Mouse (Mus musculus): ENCODE measurements around the gene Mtmr12. TPM values are rescaled to one million over a fixed set of nuclear protein-coding genes. Genes with fewer than 3 reads are reported as not detected.

Mtmr12 gene
- polyA plus RNA-seq, 1 experiment from 2014 or later: 17.2 TPM

GRCm38 (mm10) chr15:12251416-12252140 is 46.8 kb downstream of the Mtmr12 start:
- no peak overlapping the region for H3K4me2 ChIP-seq (ENCODE audit: low read depth, low read length)
- peaks cover 11% of the 10 kb centered on the region; the same call in 1 of the 2 replicates for H3K36me3 ChIP-seq (ENCODE audit: control insufficient read depth, insufficient read depth, low read length)

GRCm38 (mm10) chr15:12252141-12252489 is 47.3 kb downstream of the Mtmr12 start:
- Histone ChIP-seq H3K4me3 (replicated peaks; ENCODE audit: low read length) (no peak overlapping the region), H3K4me1 (ENCODE audit: control insufficient read depth, insufficient read depth, low read length) (no peaks in the 10 kb centered on the region), H3K36me3 (ENCODE audit: control insufficient read depth, insufficient read depth, low read length) (peaks cover 11% of the 10 kb centered on the region; the same call in 1 of the 2 replicates), H3K9ac (ENCODE audit: low read length) (no peak overlapping the region), H3K27ac (ENCODE audit: low read length) (no peak overlapping the region), H3K27me3 (ENCODE audit: control insufficient read depth, insufficient read depth, low read length) (no peaks in the 10 kb centered on the region), H3K4me2 (ENCODE audit: low read depth, low read length) (no peak overlapping the region), H3K9me3 (replicated peaks; ENCODE audit: control insufficient read depth, low read length) (no peaks in the 10 kb centered on the region)
- no peak for ATAC-seq (ENCODE audit: insufficient read depth, low FRiP score)
- WGBS: 95% methylated on average over 2 of the region's 2 CpGs

More at GRCm38 (mm10) chr15:12251416-12252140, 46.8 kb downstream of the Mtmr12 start:
- H3K4me3 ChIP-seq (replicated peaks; ENCODE audit: low read length): no peak overlapping the region
- H3K27ac ChIP-seq (ENCODE audit: low read length): no peak overlapping the region
- no peaks in the 10 kb centered on the region for H3K9me3 ChIP-seq (replicated peaks; ENCODE audit: control insufficient read depth, low read length)
- ATAC-seq (ENCODE audit: insufficient read depth, low FRiP score): no peak
- H3K4me1 ChIP-seq (ENCODE audit: control insufficient read depth, insufficient read depth, low read length): no peaks in the 10 kb centered on the region
- no peaks in the 10 kb centered on the region for H3K27me3 ChIP-seq (ENCODE audit: control insufficient read depth, insufficient read depth, low read length)
- 92% methylated on average over 15 of the region's 15 CpGs for WGBS
- no peak overlapping the region for H3K9ac ChIP-seq (ENCODE audit: low read length)

- 76% methylated on average over 16 of the region's 16 CpGs for WGBS
- peak; percentile 71; the same call in 1 of the 2 replicates for ATAC-seq (ENCODE audit: insufficient read depth, low FRiP score)
Measured at GRCm38 (mm10) chr15:12257730-12258494, 53.1 kb downstream of the Mtmr12 start.

DNA sequence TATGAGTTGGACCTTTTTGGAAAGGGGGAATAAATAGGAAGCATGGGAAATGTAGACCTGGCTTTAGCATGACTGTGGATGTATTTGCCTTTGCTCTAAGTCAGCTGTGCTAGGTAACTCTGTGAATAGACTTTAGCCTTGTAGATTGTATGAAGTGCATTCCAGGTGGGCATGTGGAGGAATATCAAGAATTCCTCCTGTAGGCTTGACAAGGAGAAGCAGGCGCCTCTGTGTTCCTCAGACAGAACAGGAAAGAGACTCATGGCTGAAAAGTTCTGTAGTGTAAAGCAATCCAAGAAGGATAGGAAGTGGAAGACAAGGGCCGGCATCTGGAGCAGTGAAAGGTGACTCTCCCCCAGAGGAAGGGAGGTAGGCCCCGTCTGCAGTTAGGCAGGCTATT is 58.2 kb downstream of the Mtmr12 start:
- no peaks in the 10 kb centered on the region for H3K27me3 ChIP-seq (ENCODE audit: control insufficient read depth, insufficient read depth, low read length)
- no peak overlapping the region for H3K4me2 ChIP-seq (ENCODE audit: low read depth, low read length)
- H3K27ac ChIP-seq (ENCODE audit: low read length): no peak overlapping the region
- no peaks in the 10 kb centered on the region for H3K4me1 ChIP-seq (ENCODE audit: control insufficient read depth, insufficient read depth, low read length)
- no peaks in the 10 kb centered on the region for H3K9me3 ChIP-seq (replicated peaks; ENCODE audit: control insufficient read depth, low read length)
- H3K36me3 ChIP-seq (ENCODE audit: control insufficient read depth, insufficient read depth, low read length): peaks cover 27% of the 10 kb centered on the region
- no peak overlapping the region for H3K4me3 ChIP-seq (replicated peaks; ENCODE audit: low read length)
- H3K9ac ChIP-seq (ENCODE audit: low read length): no peak overlapping the region
- 85% methylated on average over 3 of the region's 3 CpGs for WGBS
- no peak for ATAC-seq (ENCODE audit: insufficient read depth, low FRiP score)

More at GRCm38 (mm10) chr15:12257730-12258494, 53.1 kb downstream of the Mtmr12 start:
- Histone ChIP-seq H3K27ac (ENCODE audit: low read length) (no peak overlapping the region), H3K4me1 (ENCODE audit: control insufficient read depth, insufficient read depth, low read length) (no peaks in the 10 kb centered on the region), H3K9me3 (replicated peaks; ENCODE audit: control insufficient read depth, low read length) (no peaks in the 10 kb centered on the region), H3K9ac (ENCODE audit: low read length) (no peak overlapping the region), H3K27me3 (ENCODE audit: control insufficient read depth, insufficient read depth, low read length) (no peaks in the 10 kb centered on the region), H3K36me3 (ENCODE audit: control insufficient read depth, insufficient read depth, low read length) (peaks cover 17% of the 10 kb centered on the region; the same call in 1 of the 2 replicates), H3K4me3 (replicated peaks; ENCODE audit: low read length) (no peak overlapping the region), H3K4me2 (ENCODE audit: low read depth, low read length) (no peak overlapping the region)

DNA sequence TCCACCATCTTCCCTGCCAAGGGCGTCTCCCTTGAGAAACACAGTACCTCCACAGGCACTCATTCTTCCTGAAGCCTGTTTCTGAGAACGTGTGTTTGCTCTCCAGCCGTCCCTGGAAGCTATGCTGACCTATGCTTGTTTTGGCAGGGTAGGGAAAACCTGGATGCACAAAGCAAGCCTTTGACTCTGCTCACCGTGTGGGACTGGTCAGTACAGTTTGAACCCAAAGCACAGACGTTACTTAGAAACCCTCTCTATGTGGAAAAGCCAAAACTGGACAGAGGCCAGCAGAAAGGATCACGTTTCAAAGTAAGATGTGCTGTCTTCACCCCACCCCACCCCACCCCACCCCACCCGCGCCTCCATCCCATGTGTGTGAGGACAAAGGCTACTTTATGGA is 61.6 kb downstream of the Mtmr12 start:
- peak; percentile 40; the same call in 1 of the 2 replicates for ATAC-seq (ENCODE audit: insufficient read depth, low FRiP score)

DNA sequence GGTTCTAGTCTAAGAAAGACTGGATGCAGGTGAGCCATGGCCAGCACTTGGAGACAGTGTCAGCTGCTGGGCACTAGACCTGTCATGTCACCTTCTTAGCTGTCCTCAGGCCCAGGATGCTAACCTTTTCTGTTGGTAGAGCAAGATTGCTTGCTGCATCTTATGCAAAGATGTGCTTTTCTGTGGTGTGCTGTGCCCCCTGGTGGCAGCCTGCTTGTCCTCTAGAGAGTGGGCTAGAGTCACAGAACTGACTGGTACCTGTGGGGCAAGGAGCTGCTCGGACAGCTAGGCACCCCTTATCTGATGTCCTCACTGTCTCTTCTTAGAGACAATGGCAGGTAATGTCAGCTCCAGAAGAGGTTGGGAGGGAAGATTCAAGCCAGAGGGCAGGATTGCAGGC is 63.2 kb downstream of the Mtmr12 start:
- no peaks in the 10 kb centered on the region for H3K9me3 ChIP-seq (replicated peaks; ENCODE audit: control insufficient read depth, low read length)
- H3K4me2 ChIP-seq (ENCODE audit: low read depth, low read length): no peak overlapping the region
- no peak overlapping the region for H3K4me3 ChIP-seq (replicated peaks; ENCODE audit: low read length)
- H3K27me3 ChIP-seq (ENCODE audit: control insufficient read depth, insufficient read depth, low read length): no peaks in the 10 kb centered on the region
- H3K27ac ChIP-seq (ENCODE audit: low read length): no peak overlapping the region
- no peaks in the 10 kb centered on the region; the same call in 1 of the 2 replicates for H3K4me1 ChIP-seq (ENCODE audit: control insufficient read depth, insufficient read depth, low read length)
- H3K36me3 ChIP-seq (ENCODE audit: control insufficient read depth, insufficient read depth, low read length): peaks cover 9% of the 10 kb centered on the region
- no peak overlapping the region for H3K9ac ChIP-seq (ENCODE audit: low read length)
- ATAC-seq (ENCODE audit: insufficient read depth, low FRiP score): no peak
- WGBS: 40% methylated on average over 1 of the region's 1 CpGs

More for the DNA sequence above, 61.6 kb downstream of the Mtmr12 start:
- no peak overlapping the region for H3K9ac ChIP-seq (ENCODE audit: low read length)
- WGBS: 60% methylated on average over 8 of the region's 8 CpGs
- no peak overlapping the region for H3K4me3 ChIP-seq (replicated peaks; ENCODE audit: low read length)
- no peak overlapping the region for H3K27ac ChIP-seq (ENCODE audit: low read length)
- H3K9me3 ChIP-seq (replicated peaks; ENCODE audit: control insufficient read depth, low read length): no peaks in the 10 kb centered on the region
- peaks cover 20% of the 10 kb centered on the region for H3K36me3 ChIP-seq (ENCODE audit: control insufficient read depth, insufficient read depth, low read length)
- H3K4me2 ChIP-seq (ENCODE audit: low read depth, low read length): no peak overlapping the region
- H3K27me3 ChIP-seq (ENCODE audit: control insufficient read depth, insufficient read depth, low read length): no peaks in the 10 kb centered on the region
- no peaks in the 10 kb centered on the region; the same call in 1 of the 2 replicates for H3K4me1 ChIP-seq (ENCODE audit: control insufficient read depth, insufficient read depth, low read length)

GRCm38 (mm10) chr15:12271340-12271739 is 66.5 kb downstream of the Mtmr12 start:
- no peak for ATAC-seq (ENCODE audit: insufficient read depth, low FRiP score)
- H3K27ac ChIP-seq (ENCODE audit: low read length): no peak overlapping the region
- no peak overlapping the region for H3K4me3 ChIP-seq (replicated peaks; ENCODE audit: low read length)
- no peaks in the 10 kb centered on the region for H3K27me3 ChIP-seq (ENCODE audit: control insufficient read depth, insufficient read depth, low read length)
- H3K9me3 ChIP-seq (replicated peaks; ENCODE audit: control insufficient read depth, low read length): no peaks in the 10 kb centered on the region
- H3K4me2 ChIP-seq (ENCODE audit: low read depth, low read length): no peak overlapping the region
- H3K4me1 ChIP-seq (ENCODE audit: control insufficient read depth, insufficient read depth, low read length): no peaks in the 10 kb centered on the region; the same call in 1 of the 2 replicates
- 72% methylated on average over 9 of the region's 9 CpGs for WGBS
- no peak overlapping the region for H3K9ac ChIP-seq (ENCODE audit: low read length)
- H3K36me3 ChIP-seq (ENCODE audit: control insufficient read depth, insufficient read depth, low read length): no peaks in the 10 kb centered on the region; the same call in 1 of the 2 replicates

DNA sequence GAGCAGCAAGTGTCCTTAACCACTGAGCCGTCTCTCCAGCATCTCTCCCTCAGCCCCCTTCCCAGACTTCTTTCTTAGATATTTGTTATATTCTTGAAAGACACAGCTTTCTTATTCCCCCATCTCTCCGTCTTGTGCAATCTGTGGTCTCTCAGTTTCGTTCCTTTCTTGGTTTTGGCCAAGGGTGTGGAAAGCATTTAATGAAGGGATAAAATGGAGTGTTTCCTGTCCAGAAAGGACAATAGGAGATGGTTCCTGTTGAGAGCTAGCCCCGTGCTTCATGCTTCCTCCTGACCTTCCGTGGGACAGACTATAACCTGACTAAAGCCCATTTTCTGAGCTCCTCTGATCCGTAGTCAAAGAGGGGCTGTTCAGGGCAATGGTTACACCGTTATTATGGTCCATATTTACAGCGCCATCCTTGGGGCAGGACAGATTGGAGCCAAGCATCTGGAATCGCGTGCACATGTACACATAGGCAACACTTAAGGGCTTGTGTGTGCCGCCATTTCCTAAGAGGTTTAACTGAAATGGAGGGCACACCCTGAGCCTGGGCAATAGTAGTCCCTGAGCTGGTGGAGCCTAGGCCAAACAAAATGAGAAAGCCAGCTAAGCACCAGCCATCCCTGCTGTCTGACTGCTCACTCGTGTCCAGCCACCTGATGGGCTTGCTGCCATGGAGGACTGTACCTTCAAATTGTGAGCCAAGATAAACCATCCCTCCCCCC is 68.7 kb downstream of the Mtmr12 start:
- Histone ChIP-seq H3K4me2 (ENCODE audit: low read depth, low read length) (no peak overlapping the region), H3K4me3 (replicated peaks; ENCODE audit: low read length) (no peak overlapping the region), H3K27ac (ENCODE audit: low read length) (no peak overlapping the region), H3K9me3 (replicated peaks; ENCODE audit: control insufficient read depth, low read length) (no peaks in the 10 kb centered on the region), H3K9ac (ENCODE audit: low read length) (no peak overlapping the region), H3K36me3 (ENCODE audit: control insufficient read depth, insufficient read depth, low read length) (no peaks in the 10 kb centered on the region), H3K4me1 (ENCODE audit: control insufficient read depth, insufficient read depth, low read length) (no peaks in the 10 kb centered on the region; the same call in 1 of the 2 replicates), H3K27me3 (ENCODE audit: control insufficient read depth, insufficient read depth, low read length) (no peaks in the 10 kb centered on the region)
- ATAC-seq (ENCODE audit: insufficient read depth, low FRiP score): no peak
- WGBS: 78% methylated on average over 12 of the region's 12 CpGs

Data from stomach, embryonic 16.5 days (tissue).